Mouse (Mus musculus) right cerebral cortex, postnatal 25 days (tissue): Measurements from ENCODE around the gene Mpzl1.
A peak's percentile ranks its signal among the peaks of the same experiment; 100 is the strongest.

Experiments used
- DNase-seq: peaks from one replicate; pipeline ENCODE4 v3.0.0; 2022

Gene Mpzl1

DNA sequence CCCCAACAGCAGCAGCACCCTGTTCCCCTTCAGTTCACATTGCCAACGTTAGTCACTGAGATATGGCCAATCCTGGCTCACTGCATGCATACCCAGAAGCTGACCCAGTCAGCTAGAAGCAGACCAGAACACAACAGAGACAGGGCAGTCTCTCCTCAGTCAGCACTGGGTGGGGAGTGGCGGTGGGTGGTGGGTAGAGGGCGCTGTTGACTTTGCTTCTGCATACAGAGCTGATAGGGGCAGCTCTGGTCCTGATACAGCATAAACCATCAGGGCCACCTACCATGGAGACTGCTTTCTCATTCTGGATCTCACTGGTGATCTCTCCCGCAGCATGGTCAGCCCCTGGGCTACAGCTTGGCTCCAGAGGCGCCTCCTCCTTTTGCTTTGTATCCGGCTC, 20.7 kb upstream of the Mpzl1 start:
- DNase-seq, result no peak

DNA sequence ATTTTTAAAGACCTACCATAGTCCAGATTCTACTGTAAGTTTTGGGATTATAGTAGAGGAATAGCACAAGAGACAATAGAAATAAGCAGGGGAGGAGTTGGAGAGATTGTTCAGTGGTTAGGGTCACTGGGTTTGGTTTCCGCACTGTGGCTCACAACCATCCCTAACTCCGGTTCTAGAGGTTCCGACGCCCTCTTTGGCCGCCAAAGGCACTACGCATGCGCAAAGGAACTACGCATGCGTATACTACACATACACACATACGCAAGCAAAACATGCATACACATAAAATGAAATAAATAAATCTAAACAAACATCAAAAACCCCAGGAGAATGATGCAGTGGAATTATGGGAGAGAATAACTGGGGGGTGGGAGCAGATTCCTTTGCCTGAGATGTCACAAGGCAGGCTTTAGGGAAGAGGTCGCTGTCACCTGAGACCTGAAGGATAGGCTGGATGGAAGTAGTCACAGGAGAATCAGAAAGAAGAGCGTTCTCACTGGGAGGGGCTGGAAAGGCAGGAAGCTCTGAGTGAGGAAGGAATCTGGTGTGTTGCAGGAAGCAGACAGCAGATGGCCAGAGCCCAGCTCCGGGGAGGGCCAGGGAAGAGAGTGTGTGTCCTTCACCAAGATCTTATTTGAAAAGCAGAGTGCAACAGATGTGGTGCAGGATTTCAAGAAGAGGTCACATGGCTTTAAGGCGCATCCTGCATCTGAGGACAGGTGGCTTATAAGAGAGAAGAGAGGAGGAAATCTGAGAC, 19.0 kb upstream of the Mpzl1 start:
- DNase-seq, result no peak

DNA sequence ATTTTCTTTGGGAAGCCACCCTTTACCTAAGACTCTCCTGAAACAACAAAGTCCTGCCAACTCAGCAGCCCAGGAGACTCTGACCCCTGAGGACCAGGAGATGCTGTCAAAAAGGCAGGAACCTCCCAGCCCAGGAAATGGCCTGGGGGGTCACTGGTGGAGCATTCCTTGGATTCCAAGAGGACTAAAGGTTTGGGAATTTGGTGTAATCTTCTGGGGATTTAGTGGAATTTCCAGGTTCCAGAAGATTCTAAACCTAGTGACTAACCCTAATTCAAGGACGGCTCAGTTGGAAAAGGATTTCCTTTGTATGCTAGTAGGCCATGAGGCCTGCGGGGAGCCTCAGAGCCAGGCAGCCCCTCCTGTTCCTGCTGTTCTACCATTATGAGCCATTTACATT, 18.2 kb upstream of the Mpzl1 start:
- no peak for DNase-seq

DNA sequence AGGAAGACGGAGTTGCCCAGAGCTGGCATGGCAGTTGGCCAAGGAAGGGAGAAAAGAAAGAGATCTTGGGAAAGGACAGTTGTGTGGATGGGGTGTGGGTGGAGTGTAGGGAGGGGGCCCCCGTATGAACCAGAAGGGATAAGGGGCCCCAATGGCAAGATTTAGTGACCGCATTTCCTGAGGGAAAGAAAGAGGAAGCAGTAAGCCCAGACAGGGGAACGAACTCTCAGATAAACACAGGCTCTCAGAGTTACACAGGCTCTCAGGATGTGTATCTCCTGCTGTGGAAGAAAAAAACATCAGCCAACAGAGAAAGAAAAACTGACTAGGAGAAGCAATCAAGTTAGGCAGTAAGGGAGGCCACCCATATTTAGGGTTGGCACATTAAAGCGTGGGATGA, 16.8 kb upstream of the Mpzl1 start:
- no peak for DNase-seq

DNA sequence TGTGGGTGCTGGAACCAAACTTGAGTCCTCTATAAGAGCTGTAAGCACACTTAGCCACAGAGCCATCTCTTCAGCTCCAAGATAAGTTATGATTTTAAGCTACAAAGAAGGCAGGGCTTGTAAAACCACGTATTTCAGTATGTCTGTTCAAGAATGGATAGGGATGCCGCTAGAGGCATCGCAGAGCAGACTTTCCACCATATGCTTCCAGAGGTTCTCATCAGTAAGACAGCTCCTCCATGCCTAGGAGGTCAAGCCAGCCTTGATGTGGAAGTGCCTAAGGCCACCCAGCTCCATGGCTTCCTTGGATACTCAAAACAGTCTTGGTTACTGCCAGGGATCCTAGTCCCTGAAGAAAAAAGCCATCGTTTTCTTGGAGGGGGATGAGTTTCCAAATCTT, 10.8 kb upstream of the Mpzl1 start:
- DNase-seq, result no peak

DNA sequence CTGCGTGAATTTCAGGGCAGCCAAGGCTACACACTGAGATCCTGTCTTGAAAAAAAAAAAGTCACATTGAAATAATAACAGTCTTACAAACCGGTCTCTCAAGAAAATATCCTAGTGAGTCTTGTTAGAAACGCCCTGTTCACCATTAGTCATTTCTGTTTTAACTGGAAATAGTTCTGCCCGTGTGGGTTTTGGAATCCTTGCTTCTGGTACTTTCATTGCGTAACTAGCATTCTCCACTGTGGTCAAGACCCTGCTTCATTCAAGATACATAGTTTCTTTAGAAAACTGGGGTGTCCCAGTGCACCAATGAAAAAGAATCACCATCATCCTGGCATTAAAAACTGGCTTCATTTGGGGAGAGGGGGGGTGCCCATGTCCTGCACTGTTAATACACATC, 9.4 kb upstream of the Mpzl1 start:
- no peak for DNase-seq

DNA sequence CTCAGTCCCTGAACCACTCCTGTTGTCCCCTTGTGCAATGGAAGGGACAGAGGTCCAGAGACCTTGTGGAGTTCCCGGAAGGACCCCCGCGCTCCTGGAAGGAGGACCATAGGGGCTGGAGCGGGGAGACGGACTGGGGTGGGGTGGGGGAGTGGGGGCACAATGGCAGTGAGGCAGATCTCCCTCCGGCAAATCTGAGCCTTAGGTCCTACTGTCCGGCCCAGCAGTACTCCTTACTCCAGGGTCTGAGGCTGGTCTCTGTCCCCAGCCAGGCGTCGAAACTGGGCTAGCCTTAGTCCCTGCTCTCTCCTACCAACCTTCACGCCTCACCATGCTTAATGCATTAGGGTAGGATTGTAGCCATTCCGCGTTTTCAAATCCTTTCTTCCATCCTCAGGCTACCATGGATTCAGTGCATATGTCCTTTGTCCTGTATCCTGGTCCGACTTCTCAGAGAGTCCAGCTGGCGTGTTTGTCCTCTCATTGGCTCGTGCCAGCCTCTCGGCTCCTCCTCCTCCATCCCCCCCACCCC, 8.5 kb upstream of the Mpzl1 start:
- peak; percentile 50 for DNase-seq

DNA sequence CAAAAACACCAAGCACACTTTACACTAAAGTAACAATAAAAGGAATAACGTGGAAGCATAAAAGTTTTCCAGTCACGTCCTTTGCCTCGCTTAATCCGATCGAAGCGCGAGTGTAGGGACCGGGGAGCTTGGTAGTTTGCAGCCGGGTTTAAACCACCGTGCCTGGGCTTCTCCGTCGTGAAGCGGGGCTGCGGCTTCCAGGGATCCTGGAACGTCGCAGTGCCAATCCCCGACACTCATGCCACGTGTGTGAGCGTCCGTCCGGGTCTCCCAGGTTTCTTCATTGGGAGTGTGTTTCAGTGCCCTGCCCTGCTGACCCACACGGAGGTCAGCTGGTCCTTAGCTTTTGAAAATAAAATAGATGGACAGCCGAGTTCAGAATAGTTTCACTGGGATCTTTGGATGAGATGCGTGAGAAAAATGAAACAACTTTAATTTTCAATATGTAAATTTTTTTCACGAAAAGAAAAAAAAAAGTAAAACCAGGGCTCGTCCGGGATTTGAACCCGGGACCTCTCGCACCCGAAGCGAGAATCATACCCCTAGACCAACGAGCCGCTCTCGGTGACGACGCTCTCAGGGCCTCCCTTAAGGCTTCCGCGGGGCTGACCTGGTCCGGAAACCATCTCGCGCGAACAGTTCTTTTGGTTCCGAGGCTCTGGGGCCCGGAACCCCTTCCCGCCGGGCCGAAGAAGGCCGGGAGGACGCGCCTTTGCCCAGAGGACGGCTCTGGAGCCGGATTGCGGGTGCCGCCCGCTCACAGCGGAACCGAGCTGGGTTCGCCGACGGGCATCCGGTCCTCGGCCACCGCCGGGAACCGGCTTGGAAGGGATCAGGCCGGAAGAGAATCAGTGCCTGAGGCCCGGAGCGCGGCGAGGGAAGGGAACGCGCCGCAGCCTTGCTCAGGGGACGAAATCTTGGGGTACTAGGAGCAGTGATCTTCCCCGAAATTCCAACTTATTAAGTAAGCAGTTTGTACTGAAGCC, 7.7 kb upstream of the Mpzl1 start:
- DNase-seq, result peak; percentile 91

DNA sequence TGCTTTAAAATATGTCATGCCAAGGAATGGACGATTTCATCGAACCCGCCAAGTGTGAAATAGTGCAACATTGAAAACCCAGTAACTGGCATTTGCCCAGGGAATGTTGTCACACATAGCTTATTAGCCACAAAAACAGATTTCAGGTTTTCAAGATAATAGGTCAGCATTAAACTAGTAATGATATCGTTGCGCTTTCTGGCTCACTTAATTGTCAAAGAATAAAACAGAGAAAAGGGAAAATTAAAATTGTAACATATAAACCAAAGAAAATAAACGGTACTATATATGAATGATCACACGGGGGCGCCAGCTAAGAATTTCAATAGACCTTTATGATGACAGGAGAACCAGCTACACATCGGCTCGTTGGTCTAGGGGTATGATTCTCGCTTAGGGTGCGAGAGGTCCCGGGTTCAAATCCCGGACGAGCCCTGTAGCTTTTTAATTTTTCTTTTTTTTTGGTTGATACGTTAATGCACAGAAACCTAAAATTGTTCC, 7.0 kb upstream of the Mpzl1 start:
- peak; percentile 68 for DNase-seq

DNA sequence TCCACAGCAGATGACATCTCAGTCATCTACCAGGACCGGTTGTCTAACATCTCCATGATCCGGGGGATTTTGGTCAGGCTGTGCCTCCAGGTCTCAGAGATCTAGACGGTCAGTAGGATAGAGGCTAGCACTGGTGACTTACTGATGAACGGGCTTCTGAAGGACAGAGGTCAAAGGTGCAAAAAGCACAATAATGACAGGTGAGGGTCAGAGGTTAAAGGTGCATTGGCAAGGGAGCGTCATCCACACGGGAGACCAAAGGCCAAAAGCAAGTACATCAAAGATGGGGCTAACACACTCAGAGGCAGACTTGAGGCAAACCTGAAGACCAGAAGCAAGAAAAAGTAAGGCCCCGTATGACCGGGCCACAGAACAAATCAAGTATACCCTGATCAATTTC, 2.0 kb upstream of the Mpzl1 start:
- no peak for DNase-seq

DNA sequence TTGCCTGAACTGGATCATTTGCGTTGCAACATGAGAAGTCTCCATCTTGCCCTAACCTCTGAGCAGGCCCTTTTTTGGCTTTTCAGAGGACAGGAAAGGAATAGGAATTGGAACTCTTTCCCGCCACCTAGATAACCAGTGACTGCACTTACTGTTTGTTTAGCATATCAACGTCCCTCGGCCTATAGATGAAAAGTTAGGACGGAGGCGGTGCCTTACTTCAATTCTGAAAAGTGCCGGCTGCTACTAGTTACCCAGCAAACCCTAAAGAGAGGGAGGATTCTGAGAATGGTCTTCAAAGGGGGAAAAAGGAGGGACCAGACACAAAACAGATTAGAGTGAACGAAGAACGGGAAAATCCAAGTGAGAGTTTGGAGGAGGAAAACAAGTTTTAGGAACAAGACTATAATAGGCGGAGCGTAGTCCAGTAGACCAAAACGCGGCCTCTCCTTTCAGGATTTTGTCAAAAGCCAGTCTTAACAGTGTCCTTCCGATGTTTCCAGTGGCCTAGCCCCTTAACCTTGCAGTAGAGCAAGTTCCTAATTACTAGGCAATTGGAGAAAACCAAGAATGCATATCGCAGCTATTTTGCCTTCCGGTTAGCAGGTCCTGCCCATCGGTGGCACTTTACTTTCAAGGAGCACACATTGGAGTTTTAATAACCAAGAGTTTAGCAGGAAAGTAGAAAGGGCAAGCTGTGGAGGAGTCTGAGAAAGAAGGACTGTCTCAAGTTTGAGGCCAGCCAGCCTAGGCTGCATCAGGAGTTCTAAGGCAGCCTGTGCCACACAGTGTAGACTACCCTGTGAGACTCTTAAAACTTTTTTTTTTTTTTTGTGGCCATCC, 938 bp upstream of the Mpzl1 start:
- DNase-seq, result no peak

DNA sequence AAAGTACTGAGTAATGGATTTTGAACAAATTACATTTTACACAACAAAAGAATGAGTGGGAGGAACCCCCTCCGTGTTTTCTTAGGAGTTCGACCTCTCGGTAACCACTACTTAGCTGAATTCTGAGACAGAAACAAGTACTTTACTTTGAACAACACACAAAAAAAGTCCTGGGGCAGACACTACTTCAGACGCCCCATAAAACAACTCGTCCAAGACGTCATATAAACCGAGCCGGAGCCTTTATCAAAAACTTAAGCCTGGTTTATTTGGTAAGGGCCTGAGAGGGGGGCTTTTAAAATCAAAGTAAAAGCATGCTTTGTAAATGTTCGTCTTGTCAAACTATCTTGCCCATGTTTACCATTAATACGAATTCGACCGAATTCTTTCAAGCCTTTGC, 993 bp downstream of the Mpzl1 start:
- DNase-seq, result no peak

DNA sequence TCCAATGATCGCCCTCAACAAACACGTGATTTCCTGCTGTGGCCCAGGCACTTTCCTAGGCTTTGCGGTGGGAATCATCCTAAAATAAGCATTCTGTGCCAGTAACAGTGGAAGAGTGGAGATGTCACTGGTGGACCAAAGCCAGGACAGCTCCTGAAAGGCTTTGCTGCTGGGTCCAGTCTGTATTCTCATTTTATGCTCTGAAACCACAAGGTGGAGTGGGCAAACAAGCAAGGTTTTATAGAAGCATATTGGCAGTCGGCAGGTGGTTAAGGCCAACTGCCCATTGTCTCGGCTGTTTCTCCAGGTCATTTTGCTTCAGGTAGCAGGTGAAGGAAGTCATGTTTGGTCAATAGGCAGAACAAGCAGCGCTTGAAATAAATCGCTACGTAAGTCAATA, 3.2 kb downstream of the Mpzl1 start:
- no peak for DNase-seq

DNA sequence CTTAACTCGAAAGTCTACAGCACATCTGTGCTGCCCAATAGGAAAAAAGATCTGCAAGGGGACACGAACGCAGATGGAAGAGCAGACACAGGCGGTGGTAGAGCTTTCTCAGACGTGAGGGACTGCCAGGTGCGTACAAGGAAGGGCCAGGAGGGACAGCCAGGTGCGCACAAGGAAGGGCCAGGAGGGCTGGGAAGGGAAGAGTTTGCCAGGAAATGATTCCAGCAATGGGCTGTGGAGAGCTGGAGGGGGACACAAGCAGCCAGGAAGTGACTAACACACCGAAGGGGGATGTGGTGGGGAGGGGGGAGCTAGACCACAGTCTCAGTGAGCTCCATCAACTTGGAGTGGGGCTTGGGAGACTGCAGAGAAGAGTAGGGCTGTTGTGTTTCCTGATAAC, 4.4 kb downstream of the Mpzl1 start:
- DNase-seq, result no peak

DNA sequence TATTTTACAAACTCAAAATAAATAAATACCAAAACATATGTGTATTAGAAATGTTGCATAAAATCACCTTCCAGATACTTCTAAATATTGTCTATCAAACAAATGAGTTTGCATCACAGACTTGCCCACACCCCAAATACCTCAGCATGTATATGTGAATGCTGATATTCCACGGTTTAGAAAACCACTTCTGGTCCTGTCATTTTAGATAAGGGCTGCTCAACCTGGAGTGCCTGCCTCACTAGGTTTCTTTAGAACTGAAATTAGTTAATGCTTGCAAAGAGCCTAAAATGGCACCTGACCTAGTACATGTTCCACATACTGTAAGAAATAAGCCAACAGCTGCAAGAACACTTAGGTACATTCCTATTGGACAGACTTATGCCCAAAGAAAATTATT, 5.7 kb downstream of the Mpzl1 start:
- DNase-seq, result no peak

DNA sequence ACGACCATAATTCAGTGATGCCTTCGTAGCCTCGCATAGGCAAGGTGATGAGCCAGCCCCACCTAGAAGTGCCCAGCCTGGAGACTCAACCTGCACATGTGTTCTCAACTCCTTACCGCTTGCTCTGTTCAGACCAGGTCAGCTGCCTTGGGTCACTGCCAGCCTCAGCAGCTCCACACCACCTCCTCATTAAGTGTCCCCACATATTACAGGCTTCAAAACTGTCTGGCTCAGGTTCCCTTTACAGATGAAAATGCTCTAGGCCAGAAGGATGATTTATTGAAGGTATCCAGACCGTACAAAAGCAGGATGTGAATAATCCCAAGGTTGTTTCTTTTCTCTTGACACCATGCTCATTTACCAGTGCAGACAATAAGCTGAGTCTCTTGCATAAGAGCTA, 8.4 kb downstream of the Mpzl1 start:
- no peak for DNase-seq

DNA sequence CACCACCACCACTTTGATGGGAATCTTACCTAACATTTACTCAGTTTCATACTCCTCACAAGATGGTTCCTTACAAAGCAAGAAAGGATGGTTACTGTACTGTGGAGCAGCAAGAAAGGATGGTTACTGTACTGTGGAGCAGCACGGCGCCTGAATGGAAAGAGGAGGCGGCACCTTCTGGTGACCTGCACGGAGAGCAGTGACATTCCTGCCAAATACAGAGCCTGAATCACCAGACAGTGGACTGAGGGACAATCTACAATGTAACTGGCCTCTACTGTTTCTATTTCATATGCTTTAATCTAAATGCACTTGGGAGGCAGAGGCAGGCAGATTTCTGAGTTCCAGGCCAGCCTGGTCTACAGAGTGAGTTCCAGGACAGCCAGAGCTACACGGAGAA, 9.3 kb downstream of the Mpzl1 start:
- no peak for DNase-seq

DNA sequence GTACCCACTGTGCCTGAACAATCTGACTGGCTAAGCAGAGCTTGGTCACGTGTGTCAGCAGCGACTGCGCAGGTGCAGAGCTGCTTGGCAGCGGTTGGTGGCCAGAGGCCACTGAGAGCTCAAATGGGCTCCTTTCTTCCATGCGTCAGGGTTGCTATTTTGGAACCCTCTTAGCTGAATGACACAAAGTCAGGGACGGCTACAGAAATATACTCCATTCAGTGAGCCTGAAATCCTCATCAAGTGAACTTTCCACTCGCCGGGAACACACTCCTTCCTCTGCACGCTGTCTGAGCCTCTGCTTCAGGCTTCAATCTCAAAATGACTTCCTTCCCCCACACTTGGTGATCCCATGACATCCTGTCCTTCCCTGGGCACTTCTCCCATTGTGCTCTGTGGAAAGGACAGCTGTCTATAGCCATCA, 16.1 kb downstream of the Mpzl1 start:
- peak; percentile 26 for DNase-seq

DNA sequence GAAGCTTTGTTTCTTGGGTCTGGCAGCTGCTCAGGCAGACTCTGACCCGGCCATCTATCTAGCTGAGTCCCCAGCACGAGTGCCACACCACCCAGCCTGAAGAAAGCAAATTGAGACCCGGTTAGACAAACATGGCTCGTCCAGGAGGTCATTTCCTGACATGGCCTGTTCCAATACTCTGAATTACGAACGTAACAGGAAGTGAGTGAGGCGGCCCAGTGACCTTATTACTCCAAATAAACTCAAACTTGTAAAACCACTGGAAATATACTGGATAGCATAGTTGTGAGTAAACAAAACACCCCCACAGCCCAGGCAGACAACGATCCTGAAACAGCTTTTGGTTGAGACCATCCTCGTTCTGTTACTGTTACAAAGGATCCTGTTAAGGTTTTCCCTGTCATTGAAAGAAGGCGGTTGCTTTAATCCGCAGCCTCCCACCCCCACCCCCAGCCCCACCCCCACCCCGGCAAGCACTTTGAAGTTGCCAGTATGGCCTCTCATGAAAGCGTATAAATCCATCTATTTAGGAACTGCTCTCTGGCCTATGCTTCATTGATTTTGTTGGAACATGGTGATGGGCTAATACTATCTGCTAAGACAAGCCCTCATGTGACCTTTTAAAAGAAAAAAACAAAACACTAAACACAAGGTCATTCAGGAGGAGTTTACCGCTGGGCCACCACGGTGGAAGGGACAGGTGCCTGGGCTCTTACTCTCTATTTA, 17.0 kb downstream of the Mpzl1 start:
- DNase-seq, result no peak

DNA sequence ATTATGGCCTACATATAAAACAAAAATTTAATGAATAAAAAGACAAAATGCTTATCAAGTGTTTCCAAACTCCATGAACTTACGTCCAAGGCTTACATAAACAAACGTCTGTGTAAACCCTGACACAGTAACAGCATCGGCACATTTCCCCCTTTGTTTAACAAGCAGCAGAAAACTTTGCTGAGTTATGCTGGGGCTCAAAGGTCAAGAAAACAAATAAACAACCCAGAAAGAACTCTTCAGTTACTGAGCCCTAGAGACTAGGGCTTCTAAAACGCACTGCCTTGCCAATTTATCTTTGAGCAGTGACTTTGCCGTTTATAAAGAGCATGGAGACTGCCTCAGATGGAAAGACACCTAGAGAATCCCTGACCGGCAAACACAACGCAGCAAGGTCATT, 17.7 kb downstream of the Mpzl1 start:
- no peak for DNase-seq

DNA sequence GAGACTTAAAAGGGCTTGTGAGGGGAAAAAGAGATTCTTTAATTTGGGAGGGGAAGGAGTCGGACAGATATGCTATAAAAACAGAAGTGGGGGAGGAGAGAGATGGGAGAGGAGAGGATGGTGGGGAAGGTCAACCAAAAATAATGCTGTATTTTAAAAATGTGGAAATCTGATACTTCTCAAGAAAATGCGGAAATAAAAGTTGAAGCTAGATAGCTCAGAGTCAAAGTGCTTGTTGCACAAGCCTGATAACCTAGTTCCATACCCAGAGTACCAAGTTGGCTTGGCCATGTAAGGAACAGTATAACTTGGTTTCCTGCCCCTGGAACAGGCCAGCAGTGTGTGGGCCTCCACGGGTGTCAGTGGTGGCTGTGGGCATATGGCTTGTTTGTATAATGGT, 19.5 kb downstream of the Mpzl1 start:
- no peak for DNase-seq

DNA sequence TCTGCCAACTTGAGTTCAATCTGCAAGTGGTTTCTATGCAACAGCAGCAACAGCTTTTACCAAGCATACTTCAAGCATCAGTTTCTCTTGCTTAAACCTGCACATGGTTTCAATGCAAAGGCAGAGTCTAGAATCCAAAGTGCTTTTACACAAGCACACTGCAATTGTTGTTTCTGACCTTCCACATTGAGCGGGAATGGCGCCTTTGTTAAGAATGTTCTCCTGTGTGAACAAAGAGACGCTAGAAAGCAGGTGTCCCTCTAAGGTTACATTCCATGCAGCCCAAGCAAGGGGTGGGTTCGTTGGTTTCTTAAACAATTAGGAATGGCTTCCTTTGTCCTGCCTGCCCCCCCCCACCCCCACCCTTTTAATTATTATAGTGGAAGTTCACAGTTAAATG, 20.4 kb downstream of the Mpzl1 start:
- DNase-seq, result no peak
